Mouse (Mus musculus): ENCODE measurements around the gene Ptprn. TPM values are rescaled to one million over a fixed set of nuclear protein-coding genes. Genes with fewer than 3 reads are reported as not detected.

The Ptprn gene
- polyA plus RNA-seq, 1 experiment from 2014 or later, result 4.3 TPM

GRCm38 (mm10) chr1:75255516-75256046 is 8.7 kb downstream of the Ptprn start:
- DNase-seq (ENCODE audit: low spot score) (no peak), ATAC-seq (replicated peaks; ENCODE audit: low FRiP score) (no peak)
- Histone ChIP-seq H3K4me1 (replicated peaks; ENCODE audit: control insufficient read depth, insufficient read depth, low read length) (no peaks in the 10 kb centered on the region), H3K4me3 (ENCODE audit: low read depth, low read length) (no peak overlapping the region), H3K4me2 (ENCODE audit: low read depth, low read length, severe bottlenecking) (no peak overlapping the region), H3K9me3 (ENCODE audit: control insufficient read depth, low read length) (no peaks in the 10 kb centered on the region), H3K9ac (ENCODE audit: low read length) (no peak overlapping the region), H3K36me3 (ENCODE audit: control insufficient read depth, insufficient read depth, low read length) (no peaks in the 10 kb centered on the region), H3K27me3 (ENCODE audit: control insufficient read depth, insufficient read depth, low read length) (peaks cover 2% of the 10 kb centered on the region; the same call in 1 of the 2 replicates), H3K27ac (ENCODE audit: low read depth, low read length) (no peak overlapping the region)
- WGBS, result 78% methylated on average over 10 of the region's 10 CpGs

GRCm38 (mm10) chr1:75254625-75255013 is 9.7 kb downstream of the Ptprn start:
- Histone ChIP-seq H3K4me1 (replicated peaks; ENCODE audit: control insufficient read depth, insufficient read depth, low read length) (no peaks in the 10 kb centered on the region), H3K9ac (ENCODE audit: low read length) (no peak overlapping the region; the same call in 1 of the 2 replicates), H3K27ac (ENCODE audit: low read depth, low read length) (no peak overlapping the region), H3K27me3 (ENCODE audit: control insufficient read depth, insufficient read depth, low read length) (peaks cover 2% of the 10 kb centered on the region; the same call in 1 of the 2 replicates), H3K4me3 (ENCODE audit: low read depth, low read length) (no peak overlapping the region), H3K9me3 (ENCODE audit: control insufficient read depth, low read length) (no peaks in the 10 kb centered on the region), H3K36me3 (ENCODE audit: control insufficient read depth, insufficient read depth, low read length) (no peaks in the 10 kb centered on the region), H3K4me2 (ENCODE audit: low read depth, low read length, severe bottlenecking) (no peak overlapping the region)
- DNase-seq (ENCODE audit: low spot score) (no peak), ATAC-seq (replicated peaks; ENCODE audit: low FRiP score) (no peak)
- 76% methylated on average over 8 of the region's 8 CpGs for WGBS

GRCm38 (mm10) chr1:75253849-75254624 is 10.3 kb downstream of the Ptprn start:
- DNase-seq (ENCODE audit: low spot score) (peak; percentile 85), ATAC-seq (replicated peaks; ENCODE audit: low FRiP score) (no peak)
- 63% methylated on average over 16 of the region's 16 CpGs for WGBS
- Histone ChIP-seq H3K9ac (ENCODE audit: low read length) (no peak overlapping the region; the same call in 1 of the 2 replicates), H3K4me1 (replicated peaks; ENCODE audit: control insufficient read depth, insufficient read depth, low read length) (no peaks in the 10 kb centered on the region), H3K4me2 (ENCODE audit: low read depth, low read length, severe bottlenecking) (no peak overlapping the region), H3K9me3 (ENCODE audit: control insufficient read depth, low read length) (no peaks in the 10 kb centered on the region), H3K36me3 (ENCODE audit: control insufficient read depth, insufficient read depth, low read length) (no peaks in the 10 kb centered on the region), H3K27ac (ENCODE audit: low read depth, low read length) (no peak overlapping the region), H3K27me3 (ENCODE audit: control insufficient read depth, insufficient read depth, low read length) (peaks cover 2% of the 10 kb centered on the region; the same call in 1 of the 2 replicates), H3K4me3 (ENCODE audit: low read depth, low read length) (no peak overlapping the region)

- H3K4me1 ChIP-seq (replicated peaks; ENCODE audit: control insufficient read depth, insufficient read depth, low read length), result no peaks in the 10 kb centered on the region
- no peak overlapping the region for H3K4me3 ChIP-seq (ENCODE audit: low read depth, low read length)
- H3K9ac ChIP-seq (ENCODE audit: low read length), result no peak overlapping the region
- H3K4me2 ChIP-seq (ENCODE audit: low read depth, low read length, severe bottlenecking), result no peak overlapping the region
- no peaks in the 10 kb centered on the region for H3K36me3 ChIP-seq (ENCODE audit: control insufficient read depth, insufficient read depth, low read length)
- no peak overlapping the region for H3K27ac ChIP-seq (ENCODE audit: low read depth, low read length)
- no peaks in the 10 kb centered on the region for H3K9me3 ChIP-seq (ENCODE audit: control insufficient read depth, low read length)
- peaks cover 2% of the 10 kb centered on the region; the same call in 1 of the 2 replicates for H3K27me3 ChIP-seq (ENCODE audit: control insufficient read depth, insufficient read depth, low read length)
- no peak for ATAC-seq (replicated peaks; ENCODE audit: low FRiP score)
- no peak for DNase-seq (ENCODE audit: low spot score)
- WGBS, result 76% methylated on average over 16 of the region's 16 CpGs
Observed at GRCm38 (mm10) chr1:75253029-75253428, 11.3 kb downstream of the Ptprn start.

- Histone ChIP-seq H3K36me3 (ENCODE audit: control insufficient read depth, insufficient read depth, low read length) (no peaks in the 10 kb centered on the region), H3K4me2 (ENCODE audit: low read depth, low read length, severe bottlenecking) (no peak overlapping the region), H3K9me3 (ENCODE audit: control insufficient read depth, low read length) (no peaks in the 10 kb centered on the region), H3K4me1 (replicated peaks; ENCODE audit: control insufficient read depth, insufficient read depth, low read length) (no peaks in the 10 kb centered on the region), H3K9ac (ENCODE audit: low read length) (no peak overlapping the region), H3K27me3 (ENCODE audit: control insufficient read depth, insufficient read depth, low read length) (peaks cover 2% of the 10 kb centered on the region; the same call in 1 of the 2 replicates), H3K4me3 (ENCODE audit: low read depth, low read length) (no peak overlapping the region), H3K27ac (ENCODE audit: low read depth, low read length) (no peak overlapping the region)
- 73% methylated on average over 13 of the region's 13 CpGs for WGBS
- no peak for DNase-seq (ENCODE audit: low spot score)
- no peak for ATAC-seq (replicated peaks; ENCODE audit: low FRiP score)
Observed at GRCm38 (mm10) chr1:75252308-75252707, 12.0 kb downstream of the Ptprn start.

GRCm38 (mm10) chr1:75251112-75251970 is 13.0 kb downstream of the Ptprn start:
- H3K36me3 ChIP-seq (ENCODE audit: control insufficient read depth, insufficient read depth, low read length), result no peaks in the 10 kb centered on the region
- H3K9me3 ChIP-seq (ENCODE audit: control insufficient read depth, low read length), result no peaks in the 10 kb centered on the region
- peak overlapping the region; percentile 40 for H3K4me2 ChIP-seq (ENCODE audit: low read depth, low read length, severe bottlenecking)
- H3K9ac ChIP-seq (ENCODE audit: low read length), result no peak overlapping the region; the same call in 1 of the 2 replicates
- WGBS, result 6% methylated on average over 22 of the region's 22 CpGs
- no peaks in the 10 kb centered on the region for H3K4me1 ChIP-seq (replicated peaks; ENCODE audit: control insufficient read depth, insufficient read depth, low read length)
- peak; percentile 87 for DNase-seq (ENCODE audit: low spot score)
- no peak overlapping the region for H3K27ac ChIP-seq (ENCODE audit: low read depth, low read length)
- peaks cover 2% of the 10 kb centered on the region; the same call in 1 of the 2 replicates for H3K27me3 ChIP-seq (ENCODE audit: control insufficient read depth, insufficient read depth, low read length)
- peak; percentile 67 for ATAC-seq (replicated peaks; ENCODE audit: low FRiP score)
- peak overlapping the region; percentile 12; the same call in 1 of the 2 replicates for H3K4me3 ChIP-seq (ENCODE audit: low read depth, low read length)

GRCm38 (mm10) chr1:75250498-75250897 is 13.8 kb downstream of the Ptprn start:
- WGBS, result 58% methylated on average over 3 of the region's 3 CpGs
- H3K9ac ChIP-seq (ENCODE audit: low read length), result no peak overlapping the region
- H3K9me3 ChIP-seq (ENCODE audit: control insufficient read depth, low read length), result no peaks in the 10 kb centered on the region
- DNase-seq (ENCODE audit: low spot score), result no peak
- peaks cover 2% of the 10 kb centered on the region; the same call in 1 of the 2 replicates for H3K27me3 ChIP-seq (ENCODE audit: control insufficient read depth, insufficient read depth, low read length)
- no peak for ATAC-seq (replicated peaks; ENCODE audit: low FRiP score)
- H3K4me1 ChIP-seq (replicated peaks; ENCODE audit: control insufficient read depth, insufficient read depth, low read length), result no peaks in the 10 kb centered on the region
- H3K36me3 ChIP-seq (ENCODE audit: control insufficient read depth, insufficient read depth, low read length), result no peaks in the 10 kb centered on the region
- no peak overlapping the region for H3K4me2 ChIP-seq (ENCODE audit: low read depth, low read length, severe bottlenecking)
- no peak overlapping the region for H3K27ac ChIP-seq (ENCODE audit: low read depth, low read length)
- no peak overlapping the region for H3K4me3 ChIP-seq (ENCODE audit: low read depth, low read length)

- Histone ChIP-seq H3K4me2 (ENCODE audit: low read depth, low read length, severe bottlenecking) (no peak overlapping the region), H3K36me3 (ENCODE audit: control insufficient read depth, insufficient read depth, low read length) (no peaks in the 10 kb centered on the region), H3K27me3 (ENCODE audit: control insufficient read depth, insufficient read depth, low read length) (peaks cover 2% of the 10 kb centered on the region; the same call in 1 of the 2 replicates), H3K4me1 (replicated peaks; ENCODE audit: control insufficient read depth, insufficient read depth, low read length) (no peaks in the 10 kb centered on the region), H3K9ac (ENCODE audit: low read length) (peak overlapping the region; percentile 17; the same call in 1 of the 2 replicates), H3K27ac (ENCODE audit: low read depth, low read length) (no peak overlapping the region), H3K4me3 (ENCODE audit: low read depth, low read length) (no peak overlapping the region), H3K9me3 (ENCODE audit: control insufficient read depth, low read length) (no peaks in the 10 kb centered on the region)
- 68% methylated on average over 9 of the region's 9 CpGs for WGBS
- DNase-seq (ENCODE audit: low spot score) (no peak), ATAC-seq (replicated peaks; ENCODE audit: low FRiP score) (no peak)
Observed at GRCm38 (mm10) chr1:75248041-75248772, 16.1 kb downstream of the Ptprn start.
